Comparison of ENCODE assay signal across 10 mouse cellular contexts in genomic region chr10:84481327-84481671, GRCm38 (mm10). TPM values are rescaled to one million over a fixed set of nuclear protein-coding genes. Genes with fewer than 3 reads are reported as not detected.
DNase-seq lines count a peak whose midpoint lies in the region; ATAC-seq lines count a peak whose summit lies in the region.
"Had no signal": no experiment of that assay in that cellular context is flagged by ENCODE, and none has a peak within 500 bp of the region (broad histone marks: within the 10 kb centered on the region; RNA-seq: fewer than 3 reads in every experiment).

No protein-coding gene starts in this region.

- H3K27me3 ChIP-seq in forebrain, embryonic 10.5 days (ENCODE audit: poor library complexity, severe bottlenecking), result no peaks in the 10 kb centered on the region
- H3K27me3 ChIP-seq in forebrain, embryonic 13.5 days, result no peaks in the 10 kb centered on the region
- no peaks in the 10 kb centered on the region for H3K27me3 ChIP-seq in midbrain, embryonic 10.5 days (ENCODE audit: low read depth, poor library complexity, severe bottlenecking)
- no peaks in the 10 kb centered on the region for H3K27me3 ChIP-seq in midbrain, embryonic 13.5 days

- no peak overlapping the region for H3K9ac ChIP-seq in forebrain, embryonic 13.5 days
- no peak overlapping the region for H3K9ac ChIP-seq in midbrain, embryonic 13.5 days (replicated peaks)
- H3K9ac ChIP-seq: forebrain, postnatal 0 days had no signal

- H3K4me2 ChIP-seq in forebrain, embryonic 13.5 days, result no peak overlapping the region
- H3K4me2 ChIP-seq in midbrain, embryonic 13.5 days (replicated peaks), result no peak overlapping the region

- DNase-seq in forebrain, embryonic 10.5 days (ENCODE audit: extremely low spot score, low spot score), result no peak
- DNase-seq in midbrain, embryonic 10.5 days (ENCODE audit: low spot score), result no peak
- peak; percentile 57 for DNase-seq in kidney, adult 9 months
- peak; percentile 36 for DNase-seq in lung, postnatal 36 days
- DNase-seq in thymus, postnatal 25 days, result no peak
- no peak for DNase-seq in right cerebral cortex, postnatal 25 days
- DNase-seq: forebrain, postnatal 0 days; right cerebral cortex, adult 18-20 months had no signal

- H3K36me3 ChIP-seq in forebrain, embryonic 10.5 days (replicated peaks), result no peaks in the 10 kb centered on the region
- H3K36me3 ChIP-seq in forebrain, embryonic 13.5 days (ENCODE audit: poor library complexity, severe bottlenecking), result no peaks in the 10 kb centered on the region
- no peaks in the 10 kb centered on the region for H3K36me3 ChIP-seq in midbrain, embryonic 10.5 days
- no peaks in the 10 kb centered on the region for H3K36me3 ChIP-seq in midbrain, embryonic 13.5 days

- H3K4me1 ChIP-seq in forebrain, embryonic 10.5 days, result peaks cover 51% of the 10 kb centered on the region
- H3K4me1 ChIP-seq in forebrain, embryonic 13.5 days, result 0 out of 2 replicates have a peak, but pooled peaks cover 3% of the 10 kb centered on the region
- peaks cover 50% of the 10 kb centered on the region for H3K4me1 ChIP-seq in midbrain, embryonic 10.5 days
- peaks cover 9% of the 10 kb centered on the region for H3K4me1 ChIP-seq in midbrain, embryonic 13.5 days (replicated peaks)

- peak overlapping the region; percentile 36; the same call in 1 of the 2 replicates for H3K27ac ChIP-seq in forebrain, embryonic 10.5 days
- no peak overlapping the region for H3K27ac ChIP-seq in forebrain, embryonic 13.5 days
- peak overlapping the region; percentile 89 for H3K27ac ChIP-seq in midbrain, embryonic 10.5 days (replicated peaks)
- no peak overlapping the region for H3K27ac ChIP-seq in midbrain, embryonic 13.5 days

- 70% methylated on average over 5 of the region's 5 CpGs for WGBS in forebrain, embryonic 10.5 days
- WGBS in forebrain, embryonic 13.5 days, result 70% methylated on average over 5 of the region's 5 CpGs
- 71% methylated on average over 5 of the region's 5 CpGs for WGBS in midbrain, embryonic 10.5 days
- WGBS in midbrain, embryonic 13.5 days, result 69% methylated on average over 5 of the region's 5 CpGs

- ATAC-seq in forebrain, embryonic 13.5 days, result no peak
- ATAC-seq in midbrain, embryonic 13.5 days, result no peak
- ATAC-seq: forebrain, postnatal 0 days had no signal

- H3K9me3 ChIP-seq in forebrain, embryonic 10.5 days, result no peaks in the 10 kb centered on the region
- no peaks in the 10 kb centered on the region for H3K9me3 ChIP-seq in forebrain, embryonic 13.5 days (replicated peaks)
- H3K9me3 ChIP-seq in midbrain, embryonic 10.5 days (replicated peaks), result no peaks in the 10 kb centered on the region
- H3K9me3 ChIP-seq in midbrain, embryonic 13.5 days, result no peaks in the 10 kb centered on the region

- no peak overlapping the region for H3K4me3 ChIP-seq in forebrain, embryonic 10.5 days
- no peak overlapping the region for H3K4me3 ChIP-seq in forebrain, embryonic 13.5 days
- H3K4me3 ChIP-seq in midbrain, embryonic 10.5 days, result no peak overlapping the region
- no peak overlapping the region for H3K4me3 ChIP-seq in midbrain, embryonic 13.5 days (replicated peaks)

RNA-seq across cellular contexts. Expression of gene Nuak1, which starts 40.9 kb away (rescaled TPM):
- 2.1 and 2.4 TPM in 2 replicates for polyA plus RNA-seq in forebrain, embryonic 10.5 days (2016; fragmentation: Nextera tagmentation; extraction: Ambion mirVana)
- polyA plus RNA-seq in forebrain, embryonic 13.5 days (2015; fragmentation: Nextera tagmentation; extraction: Ambion mirVana), result 5.3 and 7.4 TPM in 2 replicates
- 3.0 and 4.0 TPM in 2 replicates for polyA plus RNA-seq in midbrain, embryonic 10.5 days (2016; fragmentation: Nextera tagmentation; extraction: Ambion mirVana)
- polyA plus RNA-seq in midbrain, embryonic 13.5 days (2015; fragmentation: Nextera tagmentation; extraction: Ambion mirVana), result 4.9 and 5.0 TPM in 2 replicates

RNA-seq across cellular contexts. Expression of gene Ckap4, which starts 52.6 kb away (rescaled TPM):
- polyA plus RNA-seq in forebrain, embryonic 10.5 days (2016; fragmentation: Nextera tagmentation; extraction: Ambion mirVana), result 50.5 and 50.7 TPM in 2 replicates
- 36.4 and 39.0 TPM in 2 replicates for polyA plus RNA-seq in forebrain, embryonic 13.5 days (2015; fragmentation: Nextera tagmentation; extraction: Ambion mirVana)
- 66.1 and 69.7 TPM in 2 replicates for polyA plus RNA-seq in midbrain, embryonic 10.5 days (2016; fragmentation: Nextera tagmentation; extraction: Ambion mirVana)
- polyA plus RNA-seq in midbrain, embryonic 13.5 days (2015; fragmentation: Nextera tagmentation; extraction: Ambion mirVana), result 48.7 and 60.9 TPM in 2 replicates

Comparison
In these comparisons a context has a peak if more than half of its experiments do, and no peak if none do; other contexts are left out.
1. H3K27ac ChIP-seq: peak in forebrain, embryonic 10.5 days (single experiment) and midbrain, embryonic 10.5 days (single experiment); none in forebrain, embryonic 13.5 days (single experiment) and midbrain, embryonic 13.5 days (single experiment).
2. DNase-seq: peak in kidney, adult 9 months (single experiment) and lung, postnatal 36 days (single experiment); none in forebrain, embryonic 10.5 days (single experiment), midbrain, embryonic 10.5 days (single experiment), thymus, postnatal 25 days (single experiment) and right cerebral cortex, postnatal 25 days (single experiment).